Mouse (Mus musculus) ES-E14 (cell line): ENCODE data around the gene Hnrnpa1. TPM values are rescaled to one million over a fixed set of nuclear protein-coding genes. Genes with fewer than 3 reads are reported as not detected.

ENCODE experiments used
- DNase-seq: peaks from one replicate; pipeline ENCODE4 v3.0.0-alpha.2; 2013; ENCODE audit warnings: low read depth, low spot score
- H3K27ac ChIP-seq: 2 replicates; pipeline ENCODE4 v1.5.1; 2012; ENCODE audit warnings: low read depth, mild to moderate bottlenecking, low read length, moderate library complexity, mixed read lengths; ENCODE audit not compliant: poor library complexity, insufficient read depth, severe bottlenecking
- H3K36me3 ChIP-seq: 2 replicates; pipeline ENCODE4 v1.6.1; 2012; ENCODE audit warnings: mild to moderate bottlenecking, low read length, moderate library complexity, mixed read lengths; ENCODE audit not compliant: control insufficient read depth, poor library complexity, insufficient read depth, severe bottlenecking
- H3K4me1 ChIP-seq, 2 experiments: fragments of 150-350 bp in 1 of 2; sonication (generic) in 1 of 2; 2 replicates each; pipeline ENCODE4 v1.6.1; 2012; ENCODE audit warnings: low read length in 2 of 2, mild to moderate bottlenecking in 1 of 2, mixed read lengths in 1 of 2; ENCODE audit not compliant: control insufficient read depth in 2 of 2, insufficient read depth in 2 of 2, poor library complexity in 1 of 2
- H3K4me3 ChIP-seq, 2 experiments: fragments of 150-350 bp in 1 of 2; sonication (generic) in 1 of 2; 2 replicates each; pipeline ENCODE4 v1.5.1; 2012; ENCODE audit warnings: low read length in 2 of 2, low read depth in 1 of 2, mild to moderate bottlenecking in 1 of 2, mixed read lengths in 1 of 2; ENCODE audit not compliant: insufficient read depth in 1 of 2, poor library complexity in 1 of 2, severe bottlenecking in 1 of 2
- H3K9ac ChIP-seq: 2 replicates; pipeline ENCODE4 v1.6.1; 2012; ENCODE audit warnings: low read depth, mild to moderate bottlenecking, low read length, mixed read lengths; ENCODE audit not compliant: poor library complexity, insufficient read depth, severe bottlenecking
- H3K9me3 ChIP-seq: fragments of 150-350 bp; sonication (generic); 2 replicates; pipeline ENCODE4 v1.6.1; 2012; ENCODE audit warnings: low read depth, mild to moderate bottlenecking, low read length; ENCODE audit not compliant: control insufficient read depth, insufficient read depth
- CHD2 ChIP-seq: IDR thresholded peaks from 2 replicates; pipeline ENCODE4 v1.6.1; 2014; ENCODE audit warnings: mild to moderate bottlenecking, low read depth, low read length, inconsistent platforms
- HCFC1 ChIP-seq: IDR thresholded peaks from 2 replicates; pipeline ENCODE4 v1.6.1; 2012; ENCODE audit warnings: low read length, inconsistent platforms, borderline replicate concordance; ENCODE audit not compliant: insufficient read depth
- MAFK ChIP-seq: IDR thresholded peaks from 2 replicates; pipeline ENCODE4 v1.6.1; 2014; ENCODE audit warnings: mild to moderate bottlenecking, low read depth, low read length, inconsistent platforms; ENCODE audit not compliant: insufficient read depth
- ZC3H11A ChIP-seq: IDR thresholded peaks from 2 replicates; pipeline ENCODE4 v1.6.1; 2012; ENCODE audit warnings: low read depth, mild to moderate bottlenecking, inconsistent platforms, low read length, borderline replicate concordance
- ZNF384 ChIP-seq: IDR thresholded peaks from 2 replicates; pipeline ENCODE4 v1.6.1; 2012; ENCODE audit warnings: low read depth, low read length, inconsistent platforms
- in situ Hi-C, 2 experiments: fragments of 600-800 bp; cut with MboI; formaldehyde crosslinking; loops; one replicate each; pipeline ENCODE4 v1.15.1; 2025; ENCODE audit warnings: low sequenced_read_pairs in 2 of 2, inconsistent platforms in 1 of 2; ENCODE audit not compliant: unreplicated experiment in 2 of 2
- total RNA-seq: library from RNA; depleted of rRNA; stranded (reverse); fragments of 300-350 nt; gene quantifications from 2 replicates; pipeline ENCODE4 v1.2.3, GENCODE M21; 2012

The Hnrnpa1 gene
- total RNA-seq, 1 experiment, result 519 TPM

DNA sequence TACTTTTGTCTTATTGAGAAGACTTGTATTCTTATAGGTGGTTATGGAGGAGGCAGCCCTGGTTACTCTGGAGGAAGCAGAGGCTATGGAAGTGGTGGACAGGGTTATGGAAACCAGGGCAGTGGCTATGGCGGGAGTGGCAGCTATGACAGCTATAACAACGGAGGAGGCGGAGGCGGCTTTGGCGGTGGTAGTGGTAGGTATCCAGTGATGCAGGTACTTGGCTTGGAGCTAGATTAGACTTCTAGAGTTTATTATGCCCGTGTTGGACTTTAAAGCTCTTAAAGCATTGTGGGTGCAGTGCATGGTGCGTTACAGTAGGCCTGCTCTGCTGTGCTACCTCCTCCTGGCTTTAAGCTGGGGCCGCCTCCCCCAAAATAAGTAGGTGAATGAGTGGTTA is 2.7 kb downstream of the Hnrnpa1 start:
- H3K9me3 ChIP-seq, result no peaks in the 10 kb centered on the region
- H3K9ac ChIP-seq, result peak overlapping the region; percentile 69; the same call in 1 of the 2 replicates
- H3K36me3 ChIP-seq, result peaks cover 59% of the 10 kb centered on the region
- H3K4me3 ChIP-seq, result peak overlapping the region; percentile 93 to 94
- no peak for DNase-seq
- peaks cover 4% of the 10 kb centered on the region in 2 experiments; a peak in 2 of 4 replicates for H3K4me1 ChIP-seq
- in situ Hi-C loops, result no loop called here
- no peak for TF ChIP-seq ZNF384
- no peak for TF ChIP-seq ZC3H11A
- no peak for TF ChIP-seq MAFK
- no peak for TF ChIP-seq CHD2
- no peak for TF ChIP-seq HCFC1
- no peak overlapping the region for H3K27ac ChIP-seq

DNA sequence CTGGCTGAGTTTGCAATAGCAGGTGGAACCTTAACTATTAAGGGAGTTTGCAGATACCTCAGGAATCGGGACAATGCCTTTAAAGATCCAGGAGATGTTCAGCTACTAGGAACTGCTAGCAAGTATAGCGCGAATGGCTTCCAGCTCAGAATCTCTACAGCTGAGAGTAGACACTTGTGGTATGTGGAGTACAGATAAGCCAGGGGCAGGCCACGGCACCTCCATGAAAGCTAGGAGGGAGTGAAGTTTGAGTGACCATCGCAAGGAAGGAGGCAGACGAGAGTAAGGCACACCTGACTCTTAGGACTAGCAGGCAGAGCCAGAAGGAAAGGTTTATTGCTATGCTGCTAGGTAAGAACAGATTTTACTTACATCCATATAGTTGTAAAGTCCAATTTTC is 5.4 kb downstream of the Hnrnpa1 start:
- in situ Hi-C loops, result no loop called here
- peaks cover 68% of the 10 kb centered on the region for H3K36me3 ChIP-seq
- H3K9me3 ChIP-seq, result no peaks in the 10 kb centered on the region
- no peak overlapping the region for H3K4me3 ChIP-seq
- H3K27ac ChIP-seq, result no peak overlapping the region
- no peak for DNase-seq
- no peak overlapping the region for H3K9ac ChIP-seq
- H3K4me1 ChIP-seq, result peaks cover 0 to 4% of the 10 kb centered on the region in 2 experiments; a peak in 1 of 4 replicates
- TF ChIP-seq ZNF384 (no peak), CHD2 (no peak), HCFC1 (no peak), MAFK (no peak), ZC3H11A (no peak)

DNA sequence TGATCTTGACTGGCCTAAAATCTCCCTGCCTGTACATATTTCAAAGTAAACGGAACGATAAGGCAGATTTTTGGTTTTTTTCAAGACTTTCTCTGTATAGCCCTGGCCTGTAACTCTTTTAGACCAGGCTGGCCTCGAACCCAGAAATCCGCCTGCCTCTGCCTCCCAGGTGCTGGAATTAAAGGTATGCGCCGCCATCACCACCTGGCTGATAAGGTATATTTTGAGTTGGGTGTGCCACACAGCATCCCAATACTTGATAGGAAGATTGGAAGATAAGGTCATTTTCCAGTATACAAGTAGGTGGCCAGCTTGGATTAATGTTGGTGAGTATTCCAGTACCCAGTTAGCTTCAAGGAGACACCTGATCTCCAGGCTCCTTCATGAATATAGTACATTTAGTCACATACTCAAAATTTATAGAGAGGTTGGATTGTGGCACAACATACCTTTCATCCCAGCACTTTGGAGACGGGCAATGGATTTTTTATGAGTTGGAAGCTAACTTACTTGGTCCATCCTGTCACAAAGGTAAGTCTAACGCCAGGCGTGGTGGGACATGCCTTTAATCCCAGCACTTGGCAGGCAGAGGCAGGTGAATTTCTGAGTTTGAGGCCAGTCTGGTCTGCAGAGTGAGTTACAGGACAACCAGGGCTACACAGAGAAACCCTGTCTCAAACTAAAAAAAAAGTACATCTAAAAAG is 7.0 kb downstream of the Hnrnpa1 start:
- in situ Hi-C loops, result no loop called here
- Histone ChIP-seq H3K9me3 (no peaks in the 10 kb centered on the region), H3K9ac (no peak overlapping the region), H3K27ac (no peak overlapping the region), H3K4me3 (no peak overlapping the region), H3K36me3 (peaks cover 52% of the 10 kb centered on the region), H3K4me1 (peaks cover 0 to 4% of the 10 kb centered on the region in 2 experiments; a peak in 1 of 4 replicates)
- no peak for DNase-seq
- TF ChIP-seq HCFC1 (no peak), CHD2 (peak; percentile 61; the same call in 1 of the 2 replicates)

DNA sequence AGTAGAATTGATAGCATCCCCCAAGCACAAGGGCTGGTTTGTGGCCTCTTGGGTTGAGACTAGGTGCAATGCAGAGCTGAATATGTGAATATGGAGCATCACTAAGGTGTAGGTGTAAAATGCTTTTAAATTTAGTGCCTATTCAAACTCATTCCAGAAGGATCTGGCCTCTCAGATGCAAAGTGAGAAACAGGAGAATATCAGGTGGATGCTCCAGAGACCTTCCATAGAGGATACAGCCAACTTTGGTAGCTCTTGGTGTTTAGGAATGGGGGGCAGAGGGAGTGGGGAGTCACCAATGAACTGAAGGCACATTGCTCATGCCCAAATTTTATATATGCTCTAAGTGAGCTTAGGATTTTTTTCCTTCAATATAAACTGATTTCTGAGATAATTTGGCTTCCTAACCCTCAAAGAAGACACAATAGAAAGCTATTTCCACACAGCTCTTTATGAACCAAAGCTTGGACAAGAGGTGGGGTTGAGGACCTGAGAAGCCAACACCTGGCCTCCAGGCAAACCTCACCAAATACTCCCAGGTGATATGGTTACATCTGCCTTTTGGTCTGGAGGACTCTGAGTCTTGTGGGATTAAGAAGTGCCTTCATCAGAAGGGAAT is 7.7 kb downstream of the Hnrnpa1 start:
- Histone ChIP-seq H3K9me3 (no peaks in the 10 kb centered on the region), H3K27ac (no peak overlapping the region), H3K9ac (no peak overlapping the region), H3K4me3 (no peak overlapping the region), H3K4me1 (peaks cover 0 to 2% of the 10 kb centered on the region in 2 experiments; a peak in 1 of 4 replicates), H3K36me3 (peaks cover 45% of the 10 kb centered on the region)
- DNase-seq, result no peak
- in situ Hi-C loops, result no loop called here
- TF ChIP-seq ZNF384 (no peak), MAFK (no peak), ZC3H11A (no peak), HCFC1 (no peak), CHD2 (no peak)
